Mouse (Mus musculus) C2C12 (cell line): Measurements from ENCODE around the gene Kif2c.

Experiments
- CTCF ChIP-seq: IDR thresholded peaks from one replicate; pipeline ENCODE4 v1.5.1; 2011; ENCODE audit not compliant: control insufficient read depth, insufficient read depth, insufficient read length
- MAX ChIP-seq: IDR thresholded peaks from one replicate; pipeline ENCODE4 v1.6.1; 2011; ENCODE audit warnings: mild to moderate bottlenecking, control low read depth
- MYOD1 ChIP-seq: IDR thresholded peaks from one replicate; pipeline ENCODE4 v1.6.1; 2011; ENCODE audit warnings: low read depth; ENCODE audit not compliant: control insufficient read depth, insufficient read length

- TF ChIP-seq CTCF: peak; percentile 67
- no peak for TF ChIP-seq MAX
- TF ChIP-seq MYOD1: no peak
Observed at GRCm38 (mm10) chr4:117210147-117211074, 28.0 kb upstream of the Kif2c start.
